Mouse (Mus musculus) granulocyte monocyte progenitor cell, adult 5-6 weeks (primary cell): ENCODE results near the gene Tpp1. TPM values are rescaled to one million over a fixed set of nuclear protein-coding genes. Genes with fewer than 3 reads are reported as not detected.
A peak's percentile ranks its signal among the peaks of the same experiment; 100 is the strongest.

Experiments used
- ATAC-seq: replicated peaks from 2 replicates; pipeline ENCODE4 v1.8.0; 2016; ENCODE audit warnings: mild to moderate bottlenecking, moderate TSS enrichment, inconsistent platforms; ENCODE audit not compliant: poor library complexity, severe bottlenecking
- total RNA-seq, 2 experiments: library from RNA; stranded (forward) in 1 of 2; stranded (reverse) in 1 of 2; fragments of 200-712, 200-1000 nt in 1 of 2; fragments of >200 nt in 1 of 2; fragmentation: Nextera tagmentation in 1 of 2; gene quantifications; 2 replicates each; pipeline ENCODE4 v1.2.3; 2014 to 2017

Gene Tpp1
- total RNA-seq (2014; fragmentation: Nextera tagmentation) = 46.8 and 52.4 TPM in 2 replicates
- total RNA-seq (2017) = 18.5 and 26.1 TPM in 2 replicates

GRCm38 (mm10) chr7:105751491-105752433, at the start of gene Tpp1:
Tpp1 (minus strand) TSS chr7:105752235.
- peak; percentile 90 for ATAC-seq

GRCm38 (mm10) chr7:105796972-105797371, 44.9 kb upstream of the Tpp1 start:
- peak; percentile 56; the same call in 1 of the 2 replicates for ATAC-seq

GRCm38 (mm10) chr7:105795759-105796366, 43.8 kb upstream of the Tpp1 start:
- ATAC-seq = peak; percentile 52; the same call in 1 of the 2 replicates

- ATAC-seq = no peak
These were observed 41.7 kb upstream of the Tpp1 start for GRCm38 (mm10) chr7:105793701-105794100.

GRCm38 (mm10) chr7:105791147-105791546, 39.1 kb upstream of the Tpp1 start:
- no peak for ATAC-seq

- ATAC-seq = peak; percentile 40
These were observed 35.5 kb upstream of the Tpp1 start, which contains the start of gene Dchs1 for GRCm38 (mm10) chr7:105787285-105788140. Dchs1 (minus strand) TSS chr7:105787654.

GRCm38 (mm10) chr7:105786506-105787284, 34.7 kb upstream of the Tpp1 start:
- peak; percentile 39 for ATAC-seq

GRCm38 (mm10) chr7:105784556-105784955, 32.5 kb upstream of the Tpp1 start:
- no peak for ATAC-seq

- no peak for ATAC-seq
These were observed 31.8 kb upstream of the Tpp1 start for GRCm38 (mm10) chr7:105783861-105784260.

- ATAC-seq = peak; percentile 83
These were observed 26.7 kb upstream of the Tpp1 start for GRCm38 (mm10) chr7:105778553-105779265.

- ATAC-seq = peak; percentile 70
These were observed 25.9 kb upstream of the Tpp1 start for GRCm38 (mm10) chr7:105777797-105778552.

GRCm38 (mm10) chr7:105777316-105777715, 25.3 kb upstream of the Tpp1 start:
- no peak for ATAC-seq

GRCm38 (mm10) chr7:105776026-105776425, 24.0 kb upstream of the Tpp1 start:
- no peak for ATAC-seq

GRCm38 (mm10) chr7:105774661-105775060, 22.6 kb upstream of the Tpp1 start:
- ATAC-seq = peak; percentile 15

- no peak for ATAC-seq
These were observed 21.0 kb upstream of the Tpp1 start for GRCm38 (mm10) chr7:105773041-105773440.

GRCm38 (mm10) chr7:105772331-105772730, 20.3 kb upstream of the Tpp1 start:
- no peak for ATAC-seq

GRCm38 (mm10) chr7:105769959-105770358, 17.9 kb upstream of the Tpp1 start:
- ATAC-seq = no peak

- peak; percentile 79 for ATAC-seq
These were observed 15.7 kb upstream of the Tpp1 start for GRCm38 (mm10) chr7:105767729-105768165.
